In the genomic region with DNA sequence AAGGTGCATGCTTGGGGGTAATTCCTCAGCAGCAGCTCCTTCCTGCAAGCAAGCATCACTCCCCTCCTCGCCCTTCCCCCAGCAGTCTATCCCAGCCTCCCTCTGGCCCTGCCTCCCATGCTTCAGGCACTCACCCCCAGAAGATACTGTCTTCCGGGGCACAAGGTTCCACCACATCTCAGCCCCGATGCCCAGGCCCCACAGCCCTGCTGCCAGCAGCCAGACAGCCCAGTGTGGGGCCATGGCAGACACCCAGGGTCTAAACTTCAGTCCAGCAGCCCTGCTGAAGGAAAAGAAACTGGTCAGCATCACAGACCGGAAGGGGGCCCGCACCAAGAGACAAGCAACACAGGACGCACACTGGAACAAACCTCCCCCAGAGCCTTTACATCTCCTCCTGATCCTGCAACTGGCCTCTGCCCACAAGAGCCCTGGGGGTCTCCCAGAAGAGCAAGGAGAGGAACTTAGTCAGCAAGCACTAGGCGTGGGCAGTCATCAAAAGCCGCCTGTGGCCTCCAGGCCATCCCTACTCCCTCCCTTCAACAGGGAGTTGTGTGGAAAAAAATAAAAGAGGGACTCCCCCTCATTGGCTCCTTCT, we compare ENCODE assay signal across 8 mouse cellular contexts. TPM values are rescaled to one million over a fixed set of nuclear protein-coding genes. Genes with fewer than 3 reads are reported as not detected.
DNase-seq lines count a peak whose midpoint lies in the region; ATAC-seq and TF ChIP-seq lines count a peak whose summit lies in the region.

No protein-coding gene starts in this region.

- no peak for ATAC-seq in cerebellum, adult (ENCODE audit: insufficient number of reproducible peaks, low FRiP score, low TSS enrichment)
- ATAC-seq in hindbrain, embryonic 13.5 days (ENCODE audit: low FRiP score): no peak

- H3ac ChIP-seq in C2C12 (ENCODE audit: control insufficient read depth, insufficient read length, low read depth): peak overlapping the region; percentile 81

- H3K27me3 ChIP-seq in C2C12 (ENCODE audit: control insufficient read depth, insufficient read depth, insufficient read length): no peaks in the 10 kb centered on the region
- H3K27me3 ChIP-seq in hindbrain, embryonic 13.5 days: peaks cover 8% of the 10 kb centered on the region; the same call in 1 of the 2 replicates

- H3K4me3 ChIP-seq in C2C12 (ENCODE audit: insufficient read depth, poor library complexity, severe bottlenecking): peak overlapping the region; percentile 68
- peak overlapping the region; percentile 97 for H3K4me3 ChIP-seq in hindbrain, embryonic 13.5 days

- peak overlapping the region; percentile 100 for H3K9ac ChIP-seq in hindbrain, embryonic 13.5 days

- H3K9me3 ChIP-seq in hindbrain, embryonic 13.5 days: no peaks in the 10 kb centered on the region

- H3K79me2 ChIP-seq in C2C12 (ENCODE audit: control insufficient read depth, insufficient read depth): peaks cover 51% of the 10 kb centered on the region

- peaks cover 48% of the 10 kb centered on the region for H3K4me1 ChIP-seq in hindbrain, embryonic 13.5 days (replicated peaks)

- 5% methylated on average over 8 of the region's 8 CpGs for WGBS in hindbrain, embryonic 13.5 days

- no peak for TF ChIP-seq CTCF in C2C12 (IDR thresholded peaks at IDR 0.05; ENCODE audit: control insufficient read depth, insufficient read depth, insufficient read length)

- H3K36me3 ChIP-seq in C2C12 (ENCODE audit: control insufficient read depth, insufficient read depth): peaks cover 39% of the 10 kb centered on the region
- H3K36me3 ChIP-seq in hindbrain, embryonic 13.5 days: peaks cover 45% of the 10 kb centered on the region

- H3K79me3 ChIP-seq in C2C12 (ENCODE audit: low read depth): peaks cover 22% of the 10 kb centered on the region

- H3K4me2 ChIP-seq in hindbrain, embryonic 13.5 days: peak overlapping the region; percentile 100

- peak; percentile 55 for DNase-seq in cerebellum, adult 11 months
- DNase-seq in embryo, embryonic 11 days: peak; percentile 34
- peak; percentile 60 for DNase-seq in lung, postnatal 10 days
- no peak for DNase-seq in urinary bladder, adult 2 months (ENCODE audit: low spot score)
- no peak for DNase-seq in urinary bladder, postnatal 4 days (ENCODE audit: low spot score in 2 of 2)

- peak overlapping the region; percentile 100 for H3K27ac ChIP-seq in hindbrain, embryonic 13.5 days

TF ChIP-seq in C2C12, 6 proteins besides CTCF, POLR2A, EP300 and RAD21:
- TF ChIP-seq MAX (IDR thresholded peaks at IDR 0.05): no peak
- TF ChIP-seq USF1 (IDR thresholded peaks at IDR 0.05; ENCODE audit: low read depth): no peak
TF ChIP-seq in C2C12: peak in this region for 0.

RNA-seq across cellular contexts. Expression of gene Sema4c, which starts 2.3 kb away (rescaled TPM):
- 16.6 TPM for polyA plus RNA-seq in C2C12 (2012; fragmentation: generic; extraction: Trizol)
- 28.3 and 31.8 TPM in 2 replicates for polyA plus RNA-seq in hindbrain, embryonic 13.5 days (2015; fragmentation: Nextera tagmentation; extraction: Ambion mirVana)
- polyA plus RNA-seq in urinary bladder, adult 2 months (2012; rRNA removed): 25.6 and 30.8 TPM in 2 replicates

RNA-seq across cellular contexts. Expression of gene Ankrd39, which starts 8.7 kb away (rescaled TPM):
- 7.8 TPM for polyA plus RNA-seq in C2C12 (2012; fragmentation: generic; extraction: Trizol)
- polyA plus RNA-seq in hindbrain, embryonic 13.5 days (2015; fragmentation: Nextera tagmentation; extraction: Ambion mirVana): 22.4 TPM in 2 replicates
- 19.6 and 26.7 TPM in 2 replicates for polyA plus RNA-seq in urinary bladder, adult 2 months (2012; rRNA removed)

RNA-seq across cellular contexts. Expression of gene Gm42417, which starts 16.7 kb away (rescaled TPM):
- 0.05 TPM for polyA plus RNA-seq in C2C12 (2012; fragmentation: generic; extraction: Trizol)
- polyA plus RNA-seq in hindbrain, embryonic 13.5 days (2015; fragmentation: Nextera tagmentation; extraction: Ambion mirVana): 0.43 TPM in 1 of 2 replicates, not detected in the other
- 0.12 and 0.25 TPM in 2 replicates for polyA plus RNA-seq in urinary bladder, adult 2 months (2012; rRNA removed)

RNA-seq across cellular contexts. Expression of gene Ankrd23, which starts 19.2 kb away (rescaled TPM):
- 1.1 TPM for polyA plus RNA-seq in C2C12 (2012; fragmentation: generic; extraction: Trizol)
- 16.3 and 19.5 TPM in 2 replicates for polyA plus RNA-seq in hindbrain, embryonic 13.5 days (2015; fragmentation: Nextera tagmentation; extraction: Ambion mirVana)
- 21.3 and 26.1 TPM in 2 replicates for polyA plus RNA-seq in urinary bladder, adult 2 months (2012; rRNA removed)

RNA-seq across cellular contexts. Expression of gene Cnnm3, which starts 44.2 kb away (rescaled TPM):
- 6.5 TPM for polyA plus RNA-seq in C2C12 (2012; fragmentation: generic; extraction: Trizol)
- polyA plus RNA-seq in hindbrain, embryonic 13.5 days (2015; fragmentation: Nextera tagmentation; extraction: Ambion mirVana): 4.2 and 5.1 TPM in 2 replicates
- 15.2 and 17.6 TPM in 2 replicates for polyA plus RNA-seq in urinary bladder, adult 2 months (2012; rRNA removed)

Comparison
In these comparisons a context has a peak if more than half of its experiments do, and no peak if none do; other contexts are left out.
1. DNase-seq: peak in cerebellum, adult 11 months (single experiment), embryo, embryonic 11 days (single experiment) and lung, postnatal 10 days (single experiment); none in urinary bladder, adult 2 months (single experiment) and urinary bladder, postnatal 4 days (0 of 2).